Mouse (Mus musculus) liver, postnatal 0 days (tissue): Measurements from ENCODE around the gene Lars2.

ENCODE experiments used
- CTCF ChIP-seq: sonication (generic); IDR thresholded peaks from 2 replicates; pipeline ENCODE4 v1.5.1; 2016; ENCODE audit warnings: antibody characterized with exemption, low read depth
- EP300 ChIP-seq: IDR thresholded peaks from 2 replicates; pipeline ENCODE4 v1.6.1; 2016; ENCODE audit warnings: antibody characterized with exemption, low read depth, mild to moderate bottlenecking

GRCm38 (mm10) chr9:123394856-123395255 is 28.1 kb downstream of the Lars2 start:
- no peak for TF ChIP-seq CTCF
- no peak for TF ChIP-seq EP300
